Mouse (Mus musculus): ENCODE results near the gene Gm10037. TPM values are rescaled to one million over a fixed set of nuclear protein-coding genes. Genes with fewer than 3 reads are reported as not detected.
"Not testable (repeated sequence)": the region's sequence is repeated elsewhere in the genome, so short reads cannot be mapped to it uniquely, and the experiment has no call there.

Gm10037 gene
- total RNA-seq, 2 experiments from 2014 or later = 0.89 to 1.2 TPM

DNA sequence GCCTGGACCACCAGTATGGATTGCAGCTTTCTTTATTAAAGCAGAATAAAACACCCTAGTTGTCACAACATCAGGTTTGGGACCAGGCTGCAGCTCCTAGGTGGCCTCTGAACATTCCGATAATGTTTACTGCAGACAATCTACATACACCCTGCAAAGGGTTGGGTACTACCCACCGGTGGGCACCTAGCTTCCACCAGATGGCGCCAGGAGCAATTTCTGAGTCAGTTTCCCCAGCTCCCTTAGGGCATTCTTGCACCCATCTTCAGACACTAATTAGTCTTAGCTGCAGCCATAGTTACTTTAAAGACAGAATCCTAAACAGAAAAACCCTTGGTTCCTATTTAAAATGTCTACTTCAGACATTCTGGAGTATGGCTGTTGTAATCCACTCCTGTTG, 37.0 kb downstream of the Gm10037 start:
- intact Hi-C loops (cut with DNase I) = no loop called here
- peak in 1 of 2 experiments; percentile 5 for DNase-seq

DNA sequence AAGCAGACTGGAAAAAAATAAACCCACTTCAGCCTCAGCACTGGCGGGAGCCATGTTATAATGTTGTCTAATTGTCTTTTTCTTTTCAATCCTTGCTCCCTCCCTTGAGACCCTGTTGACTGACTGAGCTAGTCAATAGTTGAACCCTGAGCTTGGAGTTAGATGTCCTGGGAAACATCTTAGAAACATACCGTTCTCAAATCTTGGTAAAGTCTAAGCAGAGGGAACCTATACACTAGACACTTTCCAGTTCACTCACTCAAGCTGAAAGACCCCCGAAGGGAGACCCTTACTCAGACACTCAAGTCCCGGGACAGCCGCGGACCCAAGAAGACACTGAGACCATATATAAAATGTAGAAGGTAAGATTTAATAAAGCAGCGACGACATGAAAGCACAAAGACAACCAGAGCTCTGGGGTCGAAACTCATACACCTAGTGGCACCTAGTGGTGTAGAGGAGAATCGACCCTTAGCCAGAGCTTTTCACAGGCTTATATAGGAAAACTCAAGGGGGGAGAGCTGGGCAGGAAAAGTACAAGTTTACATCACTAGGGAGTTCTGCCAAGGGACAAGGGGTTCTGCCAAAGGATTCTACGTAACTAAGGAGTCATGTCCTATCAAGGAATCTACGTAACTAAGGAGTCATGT, 45.3 kb downstream of the Gm10037 start:
- intact Hi-C loops (cut with DNase I); DNase-seq: not testable (repeated sequence)

DNA sequence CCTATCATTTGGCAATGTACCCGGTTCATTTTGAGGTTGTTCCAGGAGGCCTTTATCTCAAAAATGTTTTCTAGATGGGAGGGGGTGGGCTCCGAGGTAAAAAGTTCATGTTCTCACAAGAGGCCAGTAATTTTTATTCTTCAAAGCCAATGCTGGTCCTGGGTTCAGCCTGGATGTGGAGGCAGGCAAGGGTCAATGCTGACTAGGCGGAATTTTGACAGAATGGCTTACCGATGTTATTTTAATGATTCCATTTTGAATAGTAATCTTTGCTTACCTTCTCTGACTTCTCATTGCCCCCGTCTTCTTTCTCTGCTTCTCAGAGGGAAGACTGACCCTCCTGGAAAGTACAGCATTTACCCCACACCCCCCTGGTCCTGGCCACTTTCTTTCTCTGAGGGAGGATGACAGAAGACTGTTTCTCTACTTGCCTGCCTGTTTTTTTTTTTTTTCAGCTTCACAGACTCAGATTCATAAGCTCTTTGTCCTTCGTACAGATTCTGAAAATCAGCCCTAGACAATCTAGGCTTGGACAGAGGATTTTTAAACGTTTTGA, 45.9 kb downstream of the Gm10037 start:
- intact Hi-C loops (cut with DNase I) = no loop called here
- DNase-seq = no peak

DNA sequence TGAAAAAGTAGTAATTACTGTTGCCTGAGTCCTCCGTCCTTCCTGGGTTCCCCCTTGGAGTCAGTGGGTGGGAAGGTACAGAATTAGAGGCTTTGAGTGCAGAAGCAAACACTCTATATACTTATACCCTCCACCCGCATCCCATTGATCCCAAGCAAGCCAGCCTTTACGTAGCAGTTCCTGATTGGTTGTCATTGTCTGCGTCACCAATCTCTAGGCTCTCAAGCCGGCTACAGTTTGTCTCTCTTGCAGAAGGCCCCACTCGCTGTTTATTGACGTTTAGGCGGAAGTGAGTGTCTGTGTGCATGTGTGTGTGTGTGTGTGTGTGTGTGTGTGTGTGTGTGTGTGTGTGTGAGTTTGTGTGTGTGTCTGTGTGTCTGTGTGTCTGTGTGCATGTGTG, 53.1 kb downstream of the Gm10037 start:
- intact Hi-C loops (cut with DNase I) = no loop called here
- no peak for DNase-seq

Other genes starting within 250 kb of the Gm10037 start
- gene Zfp729b, start 221.4 kb upstream of the Gm10037 start, total RNA-seq (2021) = 1 to 10 TPM; 3.8 to 5.2 TPM
- gene Gm49345, start 193.3 kb upstream of the Gm10037 start, total RNA-seq (2021) = under 1 TPM; 0.81 to 0.83 TPM
- gene Zfp729a, start 193.3 kb upstream of the Gm10037 start, total RNA-seq (2021) = 1 to 10 TPM; 3.3 to 4.2 TPM
- 1 to 10 TPM; 4.8 to 5.9 TPM for gene Zfp738, start 144.0 kb upstream of the Gm10037 start, total RNA-seq (2021)
- 1 to 10 TPM; 5.7 to 6.6 TPM for gene Zfp65, start 101.9 kb upstream of the Gm10037 start, total RNA-seq (2021)
- gene Zfp85, start 75.9 kb upstream of the Gm10037 start, total RNA-seq (2021) = 1 to 10 TPM; 1.9 to 2.1 TPM
- gene Zfp493, start 51.4 kb upstream of the Gm10037 start, total RNA-seq (2021) = 1 to 10 TPM; 1.2 to 1.4 TPM
- 1 to 10 TPM; 1.8 to 2.2 TPM for gene Zfp273, start 17.4 kb upstream of the Gm10037 start, total RNA-seq (2021)
- not detected for gene BC048507, start 32.2 kb downstream of the Gm10037 start, total RNA-seq (2021)

Measured in heart, postnatal 36 days (tissue).